Mouse (Mus musculus): ENCODE measurements around the gene Kcnk18. TPM values are rescaled to one million over a fixed set of nuclear protein-coding genes. Genes with fewer than 3 reads are reported as not detected.

Kcnk18 gene
- polyA plus RNA-seq, 2 experiments, result not detected

DNA sequence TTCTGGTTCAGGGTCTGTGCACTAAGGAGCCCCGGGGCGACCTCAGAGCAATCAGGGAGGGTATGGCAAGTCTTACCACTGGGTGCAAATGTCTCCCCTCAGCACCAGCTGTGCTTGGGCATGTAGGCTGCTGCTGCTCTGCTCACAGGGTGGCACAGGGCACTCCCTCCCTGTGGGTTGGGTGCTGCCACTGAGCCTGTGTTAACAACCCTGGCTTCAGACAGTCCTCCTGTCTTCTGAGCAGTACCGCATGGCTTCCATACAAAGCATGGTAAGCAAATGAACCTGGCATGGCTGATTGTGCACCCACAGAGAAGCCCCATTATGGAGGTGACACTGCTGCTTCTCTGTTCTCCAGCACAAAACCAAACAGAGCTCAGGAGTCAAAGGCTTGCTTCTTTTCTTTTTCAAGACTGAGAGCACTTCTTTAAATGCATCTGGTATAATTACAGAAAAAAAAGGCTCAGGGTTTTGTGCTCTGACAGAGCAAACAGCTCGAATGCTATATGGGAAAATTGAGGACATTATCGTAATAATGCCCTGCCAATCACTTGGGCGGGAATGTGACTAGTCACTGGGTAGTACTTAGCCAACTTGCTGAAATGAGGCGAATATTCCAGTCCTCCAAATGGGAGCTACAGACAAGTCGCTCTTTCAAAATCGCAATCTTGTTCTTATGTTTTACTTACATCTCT lies 46.0 kb downstream of the Kcnk18 start:
- H3K9me3 ChIP-seq (ENCODE audit: control insufficient read depth, low read length), result no peaks in the 10 kb centered on the region
- TF ChIP-seq POLR2A (IDR thresholded peaks at IDR 0.05; ENCODE audit: borderline replicate concordance, extremely low read depth, insufficient read depth, insufficient read length), result no peak
- H3K27me3 ChIP-seq (ENCODE audit: control insufficient read depth, insufficient read depth, low read length), result peaks cover 15% of the 10 kb centered on the region
- WGBS, result 70% methylated on average over 9 of the region's 9 CpGs
- ATAC-seq (ENCODE audit: low FRiP score, low read depth) (no peak), DNase-seq (ENCODE audit: low spot score) (no peak)
- H3K36me3 ChIP-seq (ENCODE audit: control insufficient read depth, insufficient read depth, low read length), result no peaks in the 10 kb centered on the region
- H3K9ac ChIP-seq (ENCODE audit: low read depth, low read length, severe bottlenecking), result no peak overlapping the region
- H3K27ac ChIP-seq (replicated peaks; ENCODE audit: low read depth, low read length), result no peak overlapping the region
- H3K4me1 ChIP-seq (ENCODE audit: control insufficient read depth, insufficient read depth, low read length), result 0 out of 2 replicates have a peak, but pooled peaks cover 8% of the 10 kb centered on the region
- no peak overlapping the region for H3K4me2 ChIP-seq (replicated peaks; ENCODE audit: low read depth, low read length, severe bottlenecking)
- H3K4me3 ChIP-seq (replicated peaks; ENCODE audit: low read length), result no peak overlapping the region

DNA sequence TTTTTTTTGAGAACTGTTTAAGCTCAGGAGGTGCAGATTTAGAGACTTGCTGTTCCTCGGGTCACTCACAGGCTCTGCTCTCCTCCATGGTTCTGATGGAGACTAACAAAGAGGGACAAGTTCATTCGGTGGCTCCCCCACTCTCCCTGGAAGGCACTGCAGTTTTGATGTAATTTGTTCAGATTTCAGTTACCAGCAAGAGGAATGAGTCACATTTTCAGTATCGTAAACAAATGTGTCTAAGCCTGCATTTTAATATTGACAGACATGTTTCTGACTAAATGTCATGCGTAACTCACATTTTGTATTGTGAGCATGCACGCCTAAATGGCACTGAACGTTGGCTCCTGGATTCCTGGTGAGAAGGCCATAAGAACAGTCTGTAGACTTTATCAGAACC lies 46.9 kb downstream of the Kcnk18 start:
- no peaks in the 10 kb centered on the region for H3K36me3 ChIP-seq (ENCODE audit: control insufficient read depth, insufficient read depth, low read length)
- no peak overlapping the region for H3K4me2 ChIP-seq (replicated peaks; ENCODE audit: low read depth, low read length, severe bottlenecking)
- no peak for ATAC-seq (ENCODE audit: low FRiP score, low read depth)
- no peak overlapping the region for H3K9ac ChIP-seq (ENCODE audit: low read depth, low read length, severe bottlenecking)
- H3K4me1 ChIP-seq (ENCODE audit: control insufficient read depth, insufficient read depth, low read length), result 0 out of 2 replicates have a peak, but pooled peaks cover 3% of the 10 kb centered on the region
- no peak for TF ChIP-seq POLR2A (IDR thresholded peaks at IDR 0.05; ENCODE audit: borderline replicate concordance, extremely low read depth, insufficient read depth, insufficient read length)
- DNase-seq (ENCODE audit: low spot score), result no peak
- peaks cover 10% of the 10 kb centered on the region for H3K27me3 ChIP-seq (ENCODE audit: control insufficient read depth, insufficient read depth, low read length)
- H3K4me3 ChIP-seq (replicated peaks; ENCODE audit: low read length), result no peak overlapping the region
- 70% methylated on average over 6 of the region's 6 CpGs for WGBS
- no peaks in the 10 kb centered on the region for H3K9me3 ChIP-seq (ENCODE audit: control insufficient read depth, low read length)
- H3K27ac ChIP-seq (replicated peaks; ENCODE audit: low read depth, low read length), result no peak overlapping the region

DNA sequence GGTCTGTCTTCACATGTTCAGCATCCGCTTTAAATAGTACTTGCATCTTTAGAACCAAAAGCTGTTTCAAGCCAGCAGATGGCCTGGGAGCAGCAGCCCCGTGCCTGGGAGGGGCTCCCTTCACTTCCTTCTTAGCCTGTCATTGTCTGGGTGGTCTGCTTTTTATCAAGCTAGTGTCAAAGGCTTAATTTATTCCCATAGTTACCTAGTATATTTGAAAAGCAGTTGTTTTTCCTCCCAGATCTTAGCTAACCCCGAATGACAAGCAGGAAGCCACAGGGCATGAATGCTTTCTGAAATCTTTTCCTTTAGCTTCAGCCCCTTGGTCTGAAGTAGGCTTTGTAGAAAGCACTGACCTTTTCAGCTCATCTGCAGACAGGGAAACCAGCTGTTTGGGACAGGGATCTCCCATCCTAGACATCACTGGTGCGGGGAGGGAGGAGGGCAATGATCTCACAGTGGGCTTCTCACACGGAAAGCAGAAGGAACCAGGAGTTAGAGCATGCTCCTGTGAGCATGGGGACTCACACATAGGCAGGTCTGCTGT lies 48.5 kb downstream of the Kcnk18 start:
- no peak for TF ChIP-seq POLR2A (IDR thresholded peaks at IDR 0.05; ENCODE audit: borderline replicate concordance, extremely low read depth, insufficient read depth, insufficient read length)
- Histone ChIP-seq H3K9me3 (ENCODE audit: control insufficient read depth, low read length) (no peaks in the 10 kb centered on the region), H3K4me2 (replicated peaks; ENCODE audit: low read depth, low read length, severe bottlenecking) (no peak overlapping the region), H3K27ac (replicated peaks; ENCODE audit: low read depth, low read length) (no peak overlapping the region), H3K36me3 (ENCODE audit: control insufficient read depth, insufficient read depth, low read length) (no peaks in the 10 kb centered on the region), H3K4me3 (replicated peaks; ENCODE audit: low read length) (no peak overlapping the region), H3K4me1 (ENCODE audit: control insufficient read depth, insufficient read depth, low read length) (0 out of 2 replicates have a peak, but pooled peaks cover 3% of the 10 kb centered on the region), H3K27me3 (ENCODE audit: control insufficient read depth, insufficient read depth, low read length) (no peaks in the 10 kb centered on the region), H3K9ac (ENCODE audit: low read depth, low read length, severe bottlenecking) (no peak overlapping the region)
- WGBS, result 10% methylated on average over 5 of the region's 5 CpGs
- no peak for DNase-seq (ENCODE audit: low spot score)
- no peak for ATAC-seq (ENCODE audit: low FRiP score, low read depth)

DNA sequence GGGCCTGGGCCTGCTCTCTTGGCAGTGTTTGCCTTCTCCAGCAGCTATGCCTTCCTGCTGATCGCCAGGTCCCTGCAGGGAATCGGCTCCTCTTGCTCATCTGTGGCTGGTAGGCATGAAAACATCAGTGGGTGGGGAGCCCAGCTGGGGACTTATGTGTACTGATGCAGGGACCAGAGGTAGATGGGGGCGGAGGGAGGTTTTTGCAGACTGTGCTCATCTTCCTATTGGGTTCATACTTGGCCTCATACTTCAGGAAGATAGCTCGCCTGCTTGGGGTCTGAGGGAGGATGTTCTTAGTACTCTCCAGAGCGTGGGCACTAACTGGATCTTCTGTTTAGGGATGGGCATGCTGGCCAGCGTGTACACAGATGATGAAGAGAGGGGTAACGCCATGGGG lies 54.2 kb downstream of the Kcnk18 start:
- H3K27me3 ChIP-seq (ENCODE audit: control insufficient read depth, insufficient read depth, low read length), result no peaks in the 10 kb centered on the region
- ATAC-seq (ENCODE audit: low FRiP score, low read depth), result no peak
- no peak for TF ChIP-seq POLR2A (IDR thresholded peaks at IDR 0.05; ENCODE audit: borderline replicate concordance, extremely low read depth, insufficient read depth, insufficient read length)
- no peaks in the 10 kb centered on the region for H3K9me3 ChIP-seq (ENCODE audit: control insufficient read depth, low read length)
- WGBS, result 88% methylated on average over 7 of the region's 7 CpGs
- H3K27ac ChIP-seq (replicated peaks; ENCODE audit: low read depth, low read length), result no peak overlapping the region
- H3K4me3 ChIP-seq (replicated peaks; ENCODE audit: low read length), result no peak overlapping the region
- no peak overlapping the region for H3K4me2 ChIP-seq (replicated peaks; ENCODE audit: low read depth, low read length, severe bottlenecking)
- no peaks in the 10 kb centered on the region for H3K4me1 ChIP-seq (ENCODE audit: control insufficient read depth, insufficient read depth, low read length)
- no peak overlapping the region for H3K9ac ChIP-seq (ENCODE audit: low read depth, low read length, severe bottlenecking)
- H3K36me3 ChIP-seq (ENCODE audit: control insufficient read depth, insufficient read depth, low read length), result no peaks in the 10 kb centered on the region
- no peak for DNase-seq (ENCODE audit: low spot score)

DNA sequence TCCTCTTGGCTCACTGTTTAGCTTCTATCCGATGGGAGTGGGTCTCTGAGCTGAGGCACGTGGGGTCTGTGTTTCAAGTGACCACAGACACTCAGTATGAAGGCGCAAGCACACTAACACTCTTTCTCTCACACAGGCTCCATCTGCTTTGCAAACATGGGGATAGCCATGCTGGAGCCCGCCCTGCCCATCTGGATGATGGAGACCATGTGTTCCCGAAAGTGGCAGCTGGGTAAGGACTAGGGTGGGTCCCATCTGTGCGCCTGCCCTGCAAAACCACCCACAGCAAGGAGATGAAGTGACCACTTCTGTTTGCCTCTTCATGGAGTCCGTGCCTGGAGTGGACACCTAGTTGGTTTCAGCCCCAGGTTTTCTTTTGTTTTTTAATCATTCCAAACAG lies 57.3 kb downstream of the Kcnk18 start:
- H3K9me3 ChIP-seq (ENCODE audit: control insufficient read depth, low read length), result no peaks in the 10 kb centered on the region
- DNase-seq (ENCODE audit: low spot score), result no peak
- H3K4me1 ChIP-seq (ENCODE audit: control insufficient read depth, insufficient read depth, low read length), result no peaks in the 10 kb centered on the region
- H3K36me3 ChIP-seq (ENCODE audit: control insufficient read depth, insufficient read depth, low read length), result no peaks in the 10 kb centered on the region
- no peak overlapping the region for H3K9ac ChIP-seq (ENCODE audit: low read depth, low read length, severe bottlenecking)
- H3K4me2 ChIP-seq (replicated peaks; ENCODE audit: low read depth, low read length, severe bottlenecking), result no peak overlapping the region
- 75% methylated on average over 7 of the region's 7 CpGs for WGBS
- H3K4me3 ChIP-seq (replicated peaks; ENCODE audit: low read length), result no peak overlapping the region
- no peaks in the 10 kb centered on the region for H3K27me3 ChIP-seq (ENCODE audit: control insufficient read depth, insufficient read depth, low read length)
- TF ChIP-seq POLR2A (IDR thresholded peaks at IDR 0.05; ENCODE audit: borderline replicate concordance, extremely low read depth, insufficient read depth, insufficient read length), result no peak
- no peak overlapping the region for H3K27ac ChIP-seq (replicated peaks; ENCODE audit: low read depth, low read length)
- no peak for ATAC-seq (ENCODE audit: low FRiP score, low read depth)

All from limb, embryonic 14.5 days (tissue).